Mouse (Mus musculus): ENCODE measurements around the gene Mybbp1a.

DNA sequence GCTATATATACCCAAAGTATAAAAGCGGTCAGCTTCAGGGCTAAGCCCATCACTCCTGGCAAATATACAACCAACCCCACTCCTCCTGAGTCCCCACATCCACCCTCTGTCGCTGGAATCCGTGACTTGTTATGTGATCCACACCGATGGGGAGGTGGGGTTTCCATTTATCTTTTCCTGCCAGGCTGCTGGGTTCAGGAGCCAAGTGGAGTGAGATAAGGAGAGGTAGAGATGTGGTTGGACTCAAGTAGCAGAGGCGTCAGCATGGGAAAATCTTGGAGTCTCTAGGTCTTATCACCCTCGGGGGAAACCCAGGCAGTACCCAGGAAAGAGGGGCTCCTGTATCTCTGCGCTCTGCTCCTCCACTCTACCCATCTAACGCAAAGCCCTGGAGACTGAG is 26.0 kb upstream of the Mybbp1a start:
- TF ChIP-seq CTCF (IDR thresholded peaks at IDR 0.05; ENCODE audit: low read depth) (no peak), EP300 (optimal IDR thresholded peaks at IDR 0.05) (no peak)

Measured in stomach, postnatal 0 days (tissue).